In the genomic region with DNA sequence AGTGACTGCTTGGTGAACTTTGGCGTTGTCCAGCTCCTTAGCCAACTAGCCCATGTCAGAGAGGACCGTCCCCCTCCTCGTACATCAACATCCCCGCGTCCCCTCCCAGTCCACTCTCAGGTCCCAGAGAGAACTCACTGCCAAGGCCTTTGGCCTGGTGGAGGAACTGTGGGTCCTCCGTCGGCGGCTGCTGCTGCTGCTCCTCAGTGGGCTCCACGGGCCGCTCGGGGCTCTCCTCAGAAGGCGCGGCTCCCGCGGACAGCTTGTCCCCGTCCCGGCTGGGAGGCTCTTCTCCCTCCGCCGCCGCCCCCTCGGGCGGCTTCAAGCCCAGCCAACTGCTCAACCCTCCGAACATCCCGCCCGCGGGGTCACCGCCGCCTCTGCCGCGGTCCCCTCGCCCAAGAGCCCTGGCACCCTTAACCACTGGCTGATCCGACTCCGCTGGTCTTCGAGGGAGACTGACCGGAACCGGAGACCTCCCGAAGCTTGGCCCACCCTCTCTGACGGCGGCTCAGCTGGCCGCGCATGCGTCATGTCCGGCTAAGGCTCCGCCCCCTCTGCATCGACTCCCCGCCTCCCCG, we compare ENCODE assay signal across 8 mouse cellular contexts. TPM values are rescaled to one million over a fixed set of nuclear protein-coding genes. Genes with fewer than 3 reads are reported as not detected.
A peak's percentile ranks its signal among the peaks of the same experiment; 100 is the strongest.
DNase-seq lines count a peak whose midpoint lies in the region; ATAC-seq and TF ChIP-seq lines count a peak whose summit lies in the region.

Syap1 (minus strand) TSS at position 517 of the 581 bp plus-strand sequence.

- H3K4me3 ChIP-seq in G1E (ENCODE audit: low read depth, low read length) = peak within 1 kb of the TSS; percentile 81
- H3K4me3 ChIP-seq in forebrain, postnatal 0 days (ENCODE audit: low read depth, low read length) = peak within 1 kb of the TSS; percentile 63
- H3K4me3 ChIP-seq in layer of hippocampus, adult 2 months = peak within 1 kb of the TSS; percentile 75
- H3K4me3 ChIP-seq in lung, embryonic 14.5 days (ENCODE audit: low read depth, low read length) = peak within 1 kb of the TSS; percentile 56

- intact Hi-C loops in heart, postnatal 36 days (cut with DNase I) = loop anchor here (5.0 kb wide), 1 partner anchor 126 kb away; the partner anchor contains the start of gene Rbbp7

- DNase-seq in G1E (ENCODE audit: low spot score) = peak; percentile 54
- peak; percentile 85 to 87 for DNase-seq in cerebellum, adult 18-20 months
- DNase-seq in forebrain, postnatal 0 days = peak; percentile 83
- DNase-seq in heart, postnatal 36 days = peak; percentile 83 to 86
- DNase-seq in layer of hippocampus, adult 2 months (ENCODE audit: low spot score in 2 of 2) = peak; percentile 75 to 79
- DNase-seq in lung, embryonic 14.5 days = peak; percentile 91
- peak; percentile 87 for DNase-seq in testis, postnatal 14 days (ENCODE audit: low spot score)

- TF ChIP-seq CTCF in G1E (IDR thresholded peaks at IDR 0.05; ENCODE audit: low read depth, low read length) = no peak
- no peak for TF ChIP-seq CTCF in forebrain, postnatal 0 days (IDR thresholded peaks at IDR 0.05; ENCODE audit: low read depth)
- TF ChIP-seq CTCF in layer of hippocampus, adult 2 months (conservative IDR thresholded peaks at IDR 0.05) = no peak
- no peak for TF ChIP-seq CTCF in lung, embryonic 14.5 days (IDR thresholded peaks at IDR 0.05; ENCODE audit: low read depth)

- H3K27me3 ChIP-seq in G1E (ENCODE audit: insufficient read depth, low read length) = no peaks in the 10 kb centered on the region
- H3K27me3 ChIP-seq in forebrain, postnatal 0 days (ENCODE audit: insufficient read depth, low read length) = no peaks in the 10 kb centered on the region
- H3K27me3 ChIP-seq in lung, embryonic 14.5 days (ENCODE audit: insufficient read depth, low read length) = no peaks in the 10 kb centered on the region

- no peaks in the 10 kb centered on the region for H3K9me3 ChIP-seq in G1E (replicated peaks)
- no peaks in the 10 kb centered on the region for H3K9me3 ChIP-seq in forebrain, postnatal 0 days (ENCODE audit: low read length)
- H3K9me3 ChIP-seq in lung, embryonic 14.5 days (ENCODE audit: low read depth, low read length) = no peaks in the 10 kb centered on the region

- H3K4me1 ChIP-seq in G1E (ENCODE audit: insufficient read depth, low read depth, low read length) = peaks cover 3% of the 10 kb centered on the region
- H3K4me1 ChIP-seq in forebrain, postnatal 0 days (ENCODE audit: insufficient read depth) = no peaks in the 10 kb centered on the region; the same call in 1 of the 2 replicates
- H3K4me1 ChIP-seq in lung, embryonic 14.5 days (ENCODE audit: insufficient read depth) = no peaks in the 10 kb centered on the region

- ATAC-seq in G1E (ENCODE audit: extremely low read depth, insufficient number of reproducible peaks, low FRiP score, poor library complexity, severe bottlenecking) = peak; percentile 89
- ATAC-seq in forebrain, postnatal 0 days = peak; percentile 95
- ATAC-seq in lung, embryonic 14.5 days (ENCODE audit: insufficient read depth) = peak; percentile 98
- ATAC-seq in neutrophil, adult 5-6 weeks (ENCODE audit: extremely low read depth, insufficient number of reproducible peaks, low FRiP score, poor library complexity, severe bottlenecking) = peak; percentile 97

- peak within 1 kb of the TSS; percentile 40; the same call in 1 of the 2 replicates for H3K27ac ChIP-seq in forebrain, postnatal 0 days (ENCODE audit: low read depth, low read length)
- peak within 1 kb of the TSS; percentile 87 for H3K27ac ChIP-seq in layer of hippocampus, adult 2 months
- H3K27ac ChIP-seq in lung, embryonic 14.5 days (ENCODE audit: low read depth) = no peak within 1 kb of the TSS; the same call in 1 of the 2 replicates

- H3K9ac ChIP-seq in forebrain, postnatal 0 days = peak within 1 kb of the TSS; percentile 62
- peak within 1 kb of the TSS; percentile 66 for H3K9ac ChIP-seq in lung, embryonic 14.5 days

- WGBS in forebrain, postnatal 0 days = 38% methylated on average over 42 of the region's 47 CpGs
- WGBS in lung, embryonic 14.5 days = 7% methylated on average over 32 of the region's 47 CpGs

- H3K4me2 ChIP-seq in forebrain, postnatal 0 days (ENCODE audit: low read depth) = peak within 1 kb of the TSS; percentile 51
- H3K4me2 ChIP-seq in lung, embryonic 14.5 days = peak within 1 kb of the TSS; percentile 58

- peaks cover 2% of the 10 kb centered on the region for H3K36me3 ChIP-seq in G1E (replicated peaks)
- no peaks in the 10 kb centered on the region for H3K36me3 ChIP-seq in forebrain, postnatal 0 days (ENCODE audit: insufficient read depth)
- H3K36me3 ChIP-seq in lung, embryonic 14.5 days (ENCODE audit: insufficient read depth) = no peaks in the 10 kb centered on the region

RNA-seq across cellular contexts. Expression of gene Syap1, which starts in this region (rescaled TPM):
- 30.6 and 34.4 TPM in 2 replicates for total RNA-seq in G1E (2014; fragmentation: Nextera tagmentation)
- 46.0 and 53.5 TPM in 2 replicates for total RNA-seq in G1E (2017)
- polyA plus RNA-seq in G1E (2012) = 5.9 and 6.7 TPM in 2 replicates
- total RNA-seq in forebrain, postnatal 0 days (2014; rRNA removed) = 48.2 and 50.5 TPM in 2 replicates
- 40.7 and 42.2 TPM in 2 replicates for polyA plus RNA-seq in forebrain, postnatal 0 days (2015; fragmentation: Nextera tagmentation; extraction: Ambion mirVana)
- total RNA-seq in heart, postnatal 36 days (2021) = 10 to 100 TPM; 27.4 to 31.3 TPM
- total RNA-seq in layer of hippocampus, adult 2 months (2021) = 10 to 100 TPM; 31.1 to 33.6 TPM
- 45.9 and 48.9 TPM in 2 replicates for polyA plus RNA-seq in lung, embryonic 14.5 days (2014; fragmentation: Nextera tagmentation; extraction: Ambion mirVana)
- total RNA-seq in neutrophil, adult 5-6 weeks (2017) = 66.9 and 75.7 TPM in 2 replicates
